Mouse (Mus musculus) adrenal gland, postnatal 14 days (tissue): ENCODE measurements around the gene Grm4. TPM values are rescaled to one million over a fixed set of nuclear protein-coding genes. Genes with fewer than 3 reads are reported as not detected.

ENCODE experiments used
- DNase-seq: peaks from one replicate; pipeline ENCODE4 v3.0.0; 2021; ENCODE audit warnings: mixed read lengths
- total RNA-seq: library from RNA; stranded (reverse); gene quantifications from 2 replicates; pipeline ENCODE4 v1.2.3, GENCODE M21; 2021

The Grm4 gene
- total RNA-seq, 1 experiment from 2014 or later = 3.9 TPM

DNA sequence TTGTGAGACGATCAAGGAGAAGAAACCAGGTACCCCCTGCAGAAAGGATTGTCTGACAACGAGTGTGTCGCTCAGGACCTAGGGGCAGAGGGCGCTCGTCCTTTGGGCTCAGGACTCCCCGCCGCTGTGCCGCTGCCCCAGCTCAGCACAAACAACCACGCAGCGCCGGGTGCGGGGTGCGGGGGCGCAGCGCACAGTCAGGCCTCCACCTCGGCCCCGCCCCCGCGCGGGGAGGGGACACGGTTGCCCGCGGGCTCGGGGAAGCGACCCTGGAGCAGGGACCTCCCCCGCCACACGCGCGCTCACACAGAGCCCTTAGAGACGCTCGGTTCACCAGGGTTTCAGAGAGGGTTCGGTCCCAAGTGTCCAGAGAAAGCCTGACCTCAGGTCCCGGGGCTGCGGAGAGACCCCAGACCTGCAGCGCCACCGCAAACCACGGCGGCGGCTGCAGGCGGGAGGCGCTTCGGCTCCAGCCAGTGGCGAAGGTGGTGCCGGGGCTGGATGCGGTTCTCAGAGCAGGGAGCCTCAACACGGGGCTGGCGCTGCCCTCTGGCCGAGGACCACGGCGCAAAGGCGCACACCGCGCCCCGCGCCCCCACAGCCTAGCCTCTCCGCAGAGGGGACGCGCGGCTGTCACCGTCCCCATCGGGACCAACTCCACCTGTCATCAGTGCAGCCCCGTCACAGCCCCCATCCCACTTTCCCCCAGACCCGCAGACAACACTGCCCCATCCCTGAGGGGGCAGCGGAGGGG, 9.2 kb downstream of the Grm4 start:
- DNase-seq = no peak

- DNase-seq = no peak
Measured at GRCm38 (mm10) chr17:27511125-27511735, 10.0 kb downstream of the Grm4 start.

DNA sequence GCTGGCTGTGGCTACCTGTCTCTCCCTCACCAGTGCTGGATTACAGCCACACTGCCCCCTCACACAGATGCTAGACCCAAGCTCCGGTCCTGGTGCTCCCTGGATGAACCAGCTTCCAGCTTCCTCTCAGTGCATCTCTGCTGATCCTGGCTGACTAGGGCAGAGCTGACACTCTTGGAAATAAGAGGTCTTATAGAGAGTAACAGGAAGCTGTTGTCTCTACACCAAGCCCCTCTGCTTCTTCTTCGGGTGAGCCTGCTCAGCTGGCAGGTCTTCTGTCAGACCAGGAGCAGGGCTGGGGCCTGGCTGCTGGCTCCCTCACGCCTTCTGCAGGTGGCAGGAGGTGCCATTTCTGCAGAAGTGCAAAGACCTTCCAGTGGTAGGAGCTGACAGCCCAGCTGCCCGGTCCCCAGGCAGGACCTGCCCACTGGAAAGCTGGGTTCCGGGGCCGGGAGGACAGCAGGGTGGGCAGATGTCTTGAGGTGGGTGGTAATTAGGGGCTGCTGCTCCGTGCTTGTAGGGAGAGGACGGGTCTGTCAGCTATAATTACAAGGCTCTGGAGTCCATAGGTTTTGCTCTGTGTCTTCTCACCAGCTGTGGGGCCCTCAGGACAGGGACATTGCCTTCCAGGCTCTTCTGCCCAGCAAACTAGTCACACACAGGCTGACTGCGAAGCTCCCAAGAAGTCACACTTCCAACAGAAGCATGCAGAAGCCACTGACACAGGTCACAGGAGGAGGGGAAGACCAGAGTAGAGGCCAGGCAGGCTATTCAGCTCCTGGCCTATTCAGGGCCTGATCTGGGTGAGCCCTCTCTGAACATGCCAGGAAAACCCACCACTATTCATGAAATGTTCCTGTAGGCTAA, 10.7 kb downstream of the Grm4 start:
- no peak for DNase-seq

- DNase-seq = no peak
Measured at GRCm38 (mm10) chr17:27509056-27509455, 12.1 kb downstream of the Grm4 start.

DNA sequence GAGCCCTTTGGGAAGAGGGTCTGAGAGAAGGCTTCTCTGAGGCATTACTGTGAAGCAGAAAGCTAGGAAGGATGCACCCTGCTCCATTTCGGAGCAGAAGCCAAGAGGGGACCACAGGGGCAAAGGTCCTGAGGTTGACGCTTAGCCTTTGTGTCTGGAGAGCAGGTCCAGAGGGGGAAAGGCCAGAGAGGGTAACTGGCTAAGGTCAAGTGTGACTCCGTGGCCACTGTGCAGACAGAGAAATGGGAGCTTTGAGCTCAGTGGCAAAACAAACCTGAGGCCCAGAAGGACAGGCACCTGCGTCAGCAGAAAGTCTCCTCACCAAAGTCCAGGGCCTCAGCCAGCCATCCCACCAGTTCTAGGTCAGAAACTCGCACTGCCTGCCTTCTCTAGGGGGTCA, 12.7 kb downstream of the Grm4 start:
- DNase-seq = no peak

DNA sequence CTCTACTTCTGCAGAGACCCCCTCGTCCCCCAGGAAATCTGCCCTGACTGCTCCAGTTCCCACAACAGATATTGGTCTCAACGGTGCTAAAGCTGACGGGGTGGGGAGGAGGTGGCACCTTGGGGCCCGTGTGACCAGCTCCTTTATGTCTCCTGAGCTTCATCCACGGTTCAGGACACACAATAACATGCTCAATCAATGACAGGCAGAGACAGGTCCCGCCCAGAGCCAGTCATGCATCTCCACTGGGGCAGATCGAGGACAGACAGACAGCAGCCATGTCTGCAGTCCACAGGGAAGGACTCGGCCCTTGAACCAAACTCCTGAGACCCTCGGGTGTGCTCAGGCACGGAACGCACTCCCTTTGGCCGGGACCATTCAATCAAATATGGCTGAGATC, 13.2 kb downstream of the Grm4 start:
- DNase-seq = no peak

DNA sequence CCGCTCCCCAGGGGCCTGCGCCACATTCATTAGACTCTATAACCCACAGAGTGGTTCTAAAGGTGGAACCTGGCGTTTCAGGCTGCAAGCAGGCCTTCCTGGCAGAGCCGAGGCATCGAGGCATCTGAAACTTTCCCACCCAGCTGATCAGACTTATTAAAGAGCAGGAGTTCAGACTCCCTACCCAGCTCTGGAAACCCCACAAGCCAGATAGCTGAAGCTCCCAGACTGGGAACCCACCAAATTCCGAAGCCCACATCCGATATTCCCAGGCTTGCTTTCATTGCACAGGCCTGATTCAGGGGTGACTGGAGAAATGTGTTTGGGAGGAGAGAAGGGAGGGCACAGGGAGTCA, 13.6 kb downstream of the Grm4 start:
- DNase-seq = no peak

DNA sequence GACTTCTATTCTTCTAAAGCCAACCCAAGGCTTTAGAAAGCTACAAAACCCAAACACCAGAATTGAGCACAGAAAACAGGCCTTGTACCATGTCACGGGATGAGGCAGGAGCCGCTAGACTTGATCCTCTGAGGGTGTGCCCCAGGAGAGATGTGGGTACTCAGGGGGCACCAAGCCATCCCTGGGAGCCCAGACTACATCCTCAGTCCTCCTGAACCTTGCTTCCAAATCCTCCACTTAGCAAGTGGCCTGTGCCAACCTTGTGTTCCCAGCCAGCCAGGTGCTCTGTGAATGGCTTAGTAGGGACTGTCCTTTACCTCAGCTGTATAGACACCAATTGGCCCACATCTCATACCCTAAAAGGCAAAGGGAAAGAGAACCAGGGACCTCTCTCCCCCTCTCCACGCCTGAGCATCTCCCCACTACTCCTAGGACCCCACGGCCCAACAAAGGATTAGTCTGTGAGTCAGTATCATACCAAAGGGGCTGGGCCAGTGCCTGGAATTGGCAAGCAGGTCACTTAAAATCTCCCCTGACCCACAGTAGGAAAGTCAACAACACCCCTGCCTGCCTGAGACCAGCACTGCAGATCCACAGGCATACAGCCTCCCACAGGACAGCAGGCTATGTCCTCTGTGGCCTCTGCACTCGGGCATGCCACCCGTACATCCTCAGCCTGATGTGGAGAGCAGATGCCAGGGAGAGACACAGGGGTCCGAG, 14.2 kb downstream of the Grm4 start:
- no peak for DNase-seq

GRCm38 (mm10) chr17:27506362-27506761, 14.8 kb downstream of the Grm4 start:
- DNase-seq = no peak

DNA sequence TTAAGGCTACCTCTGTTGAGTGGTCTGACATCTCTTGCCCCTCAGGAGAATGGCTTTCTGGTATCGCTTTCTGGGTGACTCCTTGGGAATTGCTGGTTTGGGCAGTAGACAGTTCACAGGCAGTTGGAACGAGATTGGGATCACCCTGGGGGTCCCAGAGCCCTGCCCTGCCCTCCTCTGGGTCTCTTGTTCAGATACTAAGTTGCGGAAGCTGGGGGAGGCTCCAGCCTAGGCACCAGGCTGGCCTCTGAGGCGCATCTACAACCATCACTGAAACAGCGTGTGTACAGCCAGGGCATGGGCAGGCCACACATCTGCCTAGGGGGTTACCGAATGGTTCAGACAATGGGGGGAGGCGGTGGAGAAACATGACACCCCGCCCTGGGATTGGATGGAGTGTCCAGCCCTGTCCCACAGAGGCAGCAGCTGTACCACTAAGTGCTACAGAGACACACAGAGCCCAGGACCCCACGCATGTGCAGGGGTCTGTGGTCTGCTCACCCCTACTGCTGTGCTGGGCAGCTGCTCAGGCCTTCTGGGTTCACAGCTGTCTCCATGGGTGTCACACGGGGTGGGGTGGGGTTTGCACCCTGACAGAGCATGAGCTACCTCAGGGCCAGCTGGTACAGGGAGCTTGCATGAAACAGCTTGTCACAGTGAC, 15.9 kb downstream of the Grm4 start:
- DNase-seq = no peak

GRCm38 (mm10) chr17:27503869-27504268, 17.3 kb downstream of the Grm4 start:
- no peak for DNase-seq

DNA sequence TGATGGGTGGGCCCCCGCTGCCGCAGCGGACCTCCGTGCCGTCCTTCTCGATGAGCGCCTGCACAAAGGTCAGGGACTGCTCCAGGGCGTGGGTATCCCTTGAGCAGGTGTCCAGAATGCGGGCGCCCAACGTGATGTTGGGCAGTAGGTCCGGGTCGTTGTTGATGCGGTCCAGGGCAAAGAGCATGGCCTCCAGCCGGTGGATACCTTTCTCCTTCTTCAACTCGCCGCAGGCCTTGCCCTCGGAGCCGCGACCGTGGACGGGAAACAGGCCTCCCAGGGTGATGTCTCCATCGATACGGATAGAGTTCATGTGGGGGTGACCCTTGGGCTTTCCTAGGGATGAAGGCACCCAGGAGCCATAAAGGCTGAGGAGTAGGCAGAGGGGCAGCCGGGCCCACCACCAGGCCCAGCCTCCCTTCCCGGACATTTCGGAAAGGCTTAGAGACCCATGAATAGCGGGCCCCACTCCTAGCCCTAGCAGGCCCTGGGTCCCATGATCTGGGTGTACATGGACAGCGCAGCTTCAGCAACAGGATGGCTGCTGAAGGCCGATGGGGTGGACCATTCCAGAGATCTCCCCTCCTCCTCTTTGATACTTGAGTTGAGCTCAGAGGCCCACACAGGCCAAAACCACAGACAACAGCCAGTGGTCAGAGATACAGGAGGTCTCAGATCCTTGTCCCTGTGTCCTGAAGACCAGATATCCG, 18.3 kb downstream of the Grm4 start:
- DNase-seq = no peak

GRCm38 (mm10) chr17:27502288-27502687, 18.9 kb downstream of the Grm4 start:
- DNase-seq = no peak

DNA sequence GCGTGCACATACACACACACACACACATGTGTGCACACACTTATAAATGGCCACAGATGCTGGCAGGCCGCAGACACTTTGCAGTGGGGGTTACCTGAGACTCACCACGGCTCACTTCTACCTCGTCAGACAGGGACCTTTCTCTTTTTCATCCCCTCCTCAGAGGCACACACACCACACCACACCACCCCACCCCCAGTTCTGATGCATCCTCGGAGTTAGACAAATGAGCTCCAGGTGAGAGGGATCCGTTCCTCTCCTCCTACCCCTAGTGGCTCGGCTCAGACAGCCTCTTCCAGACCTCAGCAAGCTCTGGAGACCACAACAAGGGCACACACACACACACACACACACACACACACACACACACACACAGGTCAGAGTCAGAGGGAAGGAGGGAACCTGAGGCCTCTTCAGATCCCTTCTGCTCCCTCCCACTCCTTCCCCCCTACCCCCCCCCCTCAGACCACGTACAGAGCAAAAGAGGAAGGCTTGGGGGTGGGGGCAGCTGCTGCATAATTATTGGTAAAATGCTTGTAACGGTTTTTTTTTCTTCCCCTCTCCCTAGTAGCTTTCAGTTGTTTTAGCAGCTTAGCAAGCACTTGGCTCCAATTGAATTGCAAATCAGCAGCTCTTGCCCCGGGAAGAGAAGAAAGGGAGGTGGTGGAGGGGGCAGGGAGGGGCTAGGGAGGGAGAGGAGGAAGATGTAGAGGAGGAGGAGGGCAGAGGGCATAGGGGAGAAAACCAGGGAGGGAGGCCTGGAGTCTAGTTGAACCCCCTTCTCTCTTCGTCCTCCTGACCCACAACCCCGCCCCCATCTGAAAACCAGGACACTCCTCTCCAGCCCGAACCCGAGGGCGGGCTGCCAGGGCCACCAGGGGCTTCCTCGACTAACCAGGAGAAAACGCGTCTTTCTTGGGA, 19.6 kb downstream of the Grm4 start:
- DNase-seq = no peak

DNA sequence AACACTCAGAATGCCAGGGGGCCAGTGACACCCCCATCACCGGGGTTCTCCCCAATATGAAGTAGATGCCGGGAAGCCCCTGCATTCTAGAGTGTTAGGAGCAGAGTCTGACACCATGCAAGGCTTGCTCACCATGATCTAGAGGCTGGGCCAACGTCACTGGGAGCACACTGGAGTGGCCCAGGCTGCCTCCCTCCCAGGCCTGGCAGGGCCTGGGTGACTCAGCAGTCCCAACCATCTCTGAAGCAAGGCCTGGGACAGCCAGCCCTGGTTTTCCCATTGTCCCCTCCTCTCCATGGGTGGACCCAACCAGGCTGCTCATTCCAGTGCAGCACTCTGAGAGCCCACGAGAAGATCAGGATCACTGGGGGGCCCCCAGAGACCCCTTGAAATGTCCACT, 20.4 kb downstream of the Grm4 start:
- DNase-seq = peak; percentile 21

DNA sequence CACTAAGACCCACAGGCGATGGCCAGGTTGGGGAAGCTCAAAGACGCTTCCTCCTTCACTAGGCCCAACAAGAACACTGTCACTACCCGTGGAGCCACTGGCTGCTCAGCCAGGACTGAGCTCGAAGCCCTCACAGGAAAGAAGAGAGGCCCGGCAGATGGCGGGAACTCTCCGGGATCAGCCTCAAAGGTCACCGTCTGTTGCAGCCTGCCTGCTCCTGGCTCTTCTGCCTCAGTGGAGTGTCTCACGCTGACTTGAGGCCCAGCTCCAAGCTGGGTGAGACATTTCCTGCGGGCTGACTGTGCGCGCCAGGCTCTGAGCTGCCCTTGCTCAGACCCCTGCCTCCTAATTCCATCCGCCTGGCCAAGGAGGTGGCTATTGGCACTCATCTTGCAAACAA, 22.1 kb downstream of the Grm4 start:
- DNase-seq = no peak

GRCm38 (mm10) chr17:27497798-27498197, 23.4 kb downstream of the Grm4 start:
- DNase-seq = no peak

GRCm38 (mm10) chr17:27495008-27495540, 26.1 kb downstream of the Grm4 start:
- DNase-seq = no peak

DNA sequence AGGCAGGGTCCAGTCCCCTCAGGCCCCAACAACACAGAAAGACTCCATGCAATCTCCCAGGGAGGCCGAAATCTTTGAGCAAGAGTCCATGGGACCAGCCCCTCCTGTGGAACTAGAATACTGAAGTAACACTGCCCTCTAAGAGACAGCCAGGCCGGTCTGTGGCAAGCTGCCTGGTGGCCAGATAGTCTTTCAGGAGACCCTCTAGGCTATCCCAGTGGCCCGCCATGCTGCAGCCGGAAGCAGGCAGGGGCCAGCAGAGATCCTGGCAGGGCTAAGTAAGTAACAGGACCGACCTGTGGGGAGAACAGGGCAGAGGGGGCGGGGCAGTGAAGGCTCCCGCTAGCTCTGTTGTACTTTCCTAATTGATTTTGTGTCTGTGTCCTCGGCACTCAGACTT, 27.2 kb downstream of the Grm4 start:
- no peak for DNase-seq

DNA sequence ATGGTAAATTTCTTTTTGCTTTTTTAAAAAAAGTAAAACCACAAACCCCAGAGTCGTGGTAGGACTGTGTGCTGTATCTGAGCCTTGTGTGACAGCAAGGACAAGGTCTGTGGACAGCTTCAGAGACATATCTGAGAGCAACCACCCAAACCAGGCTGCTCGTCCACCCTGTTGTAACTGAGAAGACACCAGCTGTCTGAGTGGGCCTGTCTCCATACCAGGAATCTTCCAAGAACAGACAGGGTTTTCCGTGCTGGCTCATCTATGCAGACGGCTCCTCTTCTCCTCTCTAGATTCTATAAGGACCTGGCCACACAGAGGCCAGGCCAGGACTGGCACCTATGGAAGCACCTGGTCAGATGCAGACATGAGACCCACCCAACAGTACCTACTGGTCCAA, 27.8 kb downstream of the Grm4 start:
- no peak for DNase-seq
